Mouse (Mus musculus): Measurements from ENCODE around the gene Npas3.
"Not testable (repeated sequence)": the region's sequence is repeated elsewhere in the genome, so short reads cannot be mapped to it uniquely, and the experiment has no call there.

Npas3 gene

GRCm38 (mm10) chr12:53248101-53248727 is at the start of gene Npas3:
TSS of gene Npas3 (plus strand) at chr12:53248677.
- no peak for DNase-seq (ENCODE audit: low spot score)

- DNase-seq (ENCODE audit: low spot score), result no peak
These were observed 31.3 kb upstream of the Npas3 start for GRCm38 (mm10) chr12:53217141-53217540.

GRCm38 (mm10) chr12:53222742-53223141 is 25.7 kb upstream of the Npas3 start:
- DNase-seq (ENCODE audit: low spot score), result no peak

- DNase-seq (ENCODE audit: low spot score), result no peak
These were observed 21.1 kb upstream of the Npas3 start for GRCm38 (mm10) chr12:53227356-53227755.

- DNase-seq (ENCODE audit: low spot score), result no peak
These were observed 19.1 kb upstream of the Npas3 start for GRCm38 (mm10) chr12:53229419-53229818.

GRCm38 (mm10) chr12:53246181-53246580 is 2.3 kb upstream of the Npas3 start:
- DNase-seq (ENCODE audit: low spot score), result no peak

- DNase-seq (ENCODE audit: low spot score), result no peak
These were observed 1.6 kb upstream of the Npas3 start for GRCm38 (mm10) chr12:53246581-53247490.

- DNase-seq (ENCODE audit: low spot score), result no peak
These were observed 914 bp upstream of the Npas3 start for GRCm38 (mm10) chr12:53247491-53248035.

- DNase-seq (ENCODE audit: low spot score), result no peak
These were observed 319 bp downstream of the Npas3 start for GRCm38 (mm10) chr12:53248796-53249195.

- peak; percentile 47 for DNase-seq (ENCODE audit: low spot score)
These were observed 3.3 kb downstream of the Npas3 start for GRCm38 (mm10) chr12:53251701-53252181.

- DNase-seq (ENCODE audit: low spot score), result no peak
These were observed 3.7 kb downstream of the Npas3 start for GRCm38 (mm10) chr12:53252213-53252571.

- DNase-seq (ENCODE audit: low spot score), result peak; percentile 32
These were observed 4.3 kb downstream of the Npas3 start for GRCm38 (mm10) chr12:53252572-53253422.

- DNase-seq (ENCODE audit: low spot score), result no peak
These were observed 5.1 kb downstream of the Npas3 start for GRCm38 (mm10) chr12:53253461-53254159.

GRCm38 (mm10) chr12:53254160-53254480 is 5.6 kb downstream of the Npas3 start:
- DNase-seq (ENCODE audit: low spot score), result no peak

- not testable (repeated sequence) for DNase-seq (ENCODE audit: low spot score)
These were observed 26.0 kb downstream of the Npas3 start for GRCm38 (mm10) chr12:53274502-53274901.

- DNase-seq (ENCODE audit: low spot score), result no peak
These were observed 28.9 kb downstream of the Npas3 start for GRCm38 (mm10) chr12:53277393-53277792.

- DNase-seq (ENCODE audit: low spot score), result no peak
These were observed 41.9 kb downstream of the Npas3 start for GRCm38 (mm10) chr12:53290341-53290740.

- DNase-seq (ENCODE audit: low spot score), result no peak
These were observed 42.4 kb downstream of the Npas3 start for GRCm38 (mm10) chr12:53290846-53291245.

GRCm38 (mm10) chr12:53292010-53292409 is 43.5 kb downstream of the Npas3 start:
- DNase-seq (ENCODE audit: low spot score), result no peak

- DNase-seq (ENCODE audit: low spot score), result peak; percentile 12
These were observed 44.2 kb downstream of the Npas3 start for GRCm38 (mm10) chr12:53292508-53293300.

GRCm38 (mm10) chr12:53294011-53294410 is 45.5 kb downstream of the Npas3 start:
- DNase-seq (ENCODE audit: low spot score), result no peak

All from adipocyte (in vitro differentiated cells).